Mouse (Mus musculus): ENCODE results near the gene Mrpl16. TPM values are rescaled to one million over a fixed set of nuclear protein-coding genes. Genes with fewer than 3 reads are reported as not detected.

The Mrpl16 gene
- total RNA-seq, 4 experiments from 2014 or later, result 57.8 to 69.5 (median 61.5) TPM

Other genes starting within 250 kb of the Mrpl16 start
- 1 to 10 TPM; 1.7 to 3.6 (median 2.5) TPM for gene Ms4a4d, start 233.6 kb upstream of the Mrpl16 start, total RNA-seq (2022)
- gene Ms4a6d, start 165.5 kb upstream of the Mrpl16 start, total RNA-seq (2022), result under 1 TPM in 3 of 4 experiments, not detected in 1; 0.29 to 0.86 (median 0.81) TPM
- under 1 TPM in 3 of 4 experiments, not detected in 1; 0.19 to 0.34 (median 0.31) TPM for gene Ms4a2, start 146.7 kb upstream of the Mrpl16 start, total RNA-seq (2022)
- not detected for gene Ms4a3, start 129.5 kb upstream of the Mrpl16 start, total RNA-seq (2022)
- gene Oosp2, start 109.8 kb upstream of the Mrpl16 start, total RNA-seq (2022), result not detected
- gene Oosp1, start 79.2 kb upstream of the Mrpl16 start, total RNA-seq (2022), result not detected
- gene Oosp3, start 73.3 kb upstream of the Mrpl16 start, total RNA-seq (2022), result not detected
- gene Gif, start 22.8 kb upstream of the Mrpl16 start, total RNA-seq (2022), result not detected
- gene Stx3, start 49.0 kb downstream of the Mrpl16 start, total RNA-seq (2022), result 1 to 10 TPM in 3 of 4 experiments, under 1 TPM in 1; 0.97 to 1.8 (median 1.2) TPM
- gene Olfr1417, start 68.8 kb downstream of the Mrpl16 start, total RNA-seq (2022), result not detected
- not detected for gene Olfr1418, start 90.7 kb downstream of the Mrpl16 start, total RNA-seq (2022)
- not detected for gene Olfr1419, start 104.7 kb downstream of the Mrpl16 start, total RNA-seq (2022)
- gene Olfr1420, start 116.2 kb downstream of the Mrpl16 start, total RNA-seq (2022), result not detected
- 10 to 100 TPM; 23.0 to 29.3 (median 24.5) TPM for gene Patl1, start 142.0 kb downstream of the Mrpl16 start, total RNA-seq (2022)
- gene Osbp, start 195.6 kb downstream of the Mrpl16 start, total RNA-seq (2022), result 10 to 100 TPM; 56.3 to 63.9 (median 59.4) TPM

Data from gastrocnemius, adult 8-10 months (tissue).